Mouse (Mus musculus): ENCODE measurements around the gene Msrb1. TPM values are rescaled to one million over a fixed set of nuclear protein-coding genes. Genes with fewer than 3 reads are reported as not detected.
A peak's percentile ranks its signal among the peaks of the same experiment; 100 is the strongest.

Msrb1 gene
- polyA plus RNA-seq, 1 experiment, result 54.2 TPM

- WGBS, result 68% methylated on average over 17 of the region's 17 CpGs
- Histone ChIP-seq H3K4me3 (ENCODE audit: low read depth, low read length) (no peak overlapping the region), H3K36me3 (ENCODE audit: control insufficient read depth, insufficient read depth, low read length) (no peaks in the 10 kb centered on the region), H3K27ac (ENCODE audit: insufficient read depth, low read depth, low read length) (no peak overlapping the region), H3K4me1 (ENCODE audit: control insufficient read depth, insufficient read depth, insufficient read length, low read length) (no peaks in the 10 kb centered on the region; the same call in 1 of the 2 replicates), H3K27me3 (ENCODE audit: control insufficient read depth, insufficient read depth, low read length) (no peaks in the 10 kb centered on the region)
- TF ChIP-seq CTCF (IDR thresholded peaks at IDR 0.05; ENCODE audit: extremely low read depth, insufficient read length, insufficient replicate concordance, low read depth, low read length), result no peak
- TF ChIP-seq POLR2A (IDR thresholded peaks at IDR 0.05; ENCODE audit: low read depth, low read length), result no peak
These were observed 8.3 kb upstream of the Msrb1 start for GRCm38 (mm10) chr17:24728184-24728583.

- H3K4me3 ChIP-seq (ENCODE audit: low read depth, low read length), result no peak overlapping the region
- no peaks in the 10 kb centered on the region for H3K36me3 ChIP-seq (ENCODE audit: control insufficient read depth, insufficient read depth, low read length)
- H3K27me3 ChIP-seq (ENCODE audit: control insufficient read depth, insufficient read depth, low read length), result no peaks in the 10 kb centered on the region
- no peak for TF ChIP-seq POLR2A (IDR thresholded peaks at IDR 0.05; ENCODE audit: low read depth, low read length)
- TF ChIP-seq CTCF (IDR thresholded peaks at IDR 0.05; ENCODE audit: extremely low read depth, insufficient read length, insufficient replicate concordance, low read depth, low read length), result no peak
- H3K27ac ChIP-seq (ENCODE audit: insufficient read depth, low read depth, low read length), result no peak overlapping the region
- no peaks in the 10 kb centered on the region for H3K4me1 ChIP-seq (ENCODE audit: control insufficient read depth, insufficient read depth, insufficient read length, low read length)
- 72% methylated on average over 6 of the region's 6 CpGs for WGBS
These were observed 7.4 kb upstream of the Msrb1 start for GRCm38 (mm10) chr17:24729067-24729466.

GRCm38 (mm10) chr17:24730787-24731186 is 5.7 kb upstream of the Msrb1 start:
- WGBS, result 82% methylated on average over 14 of the region's 14 CpGs
- Histone ChIP-seq H3K27me3 (ENCODE audit: control insufficient read depth, insufficient read depth, low read length) (no peaks in the 10 kb centered on the region), H3K36me3 (ENCODE audit: control insufficient read depth, insufficient read depth, low read length) (no peaks in the 10 kb centered on the region), H3K27ac (ENCODE audit: insufficient read depth, low read depth, low read length) (no peak overlapping the region), H3K4me3 (ENCODE audit: low read depth, low read length) (no peak overlapping the region), H3K4me1 (ENCODE audit: control insufficient read depth, insufficient read depth, insufficient read length, low read length) (peaks cover 4% of the 10 kb centered on the region; the same call in 1 of the 2 replicates)
- TF ChIP-seq CTCF (IDR thresholded peaks at IDR 0.05; ENCODE audit: extremely low read depth, insufficient read length, insufficient replicate concordance, low read depth, low read length), result no peak
- TF ChIP-seq POLR2A (IDR thresholded peaks at IDR 0.05; ENCODE audit: low read depth, low read length), result no peak

GRCm38 (mm10) chr17:24732233-24732935 is 4.1 kb upstream of the Msrb1 start:
- no peak overlapping the region for H3K27ac ChIP-seq (ENCODE audit: insufficient read depth, low read depth, low read length)
- no peaks in the 10 kb centered on the region for H3K36me3 ChIP-seq (ENCODE audit: control insufficient read depth, insufficient read depth, low read length)
- 85% methylated on average over 12 of the region's 12 CpGs for WGBS
- no peaks in the 10 kb centered on the region for H3K27me3 ChIP-seq (ENCODE audit: control insufficient read depth, insufficient read depth, low read length)
- H3K4me3 ChIP-seq (ENCODE audit: low read depth, low read length), result no peak overlapping the region
- TF ChIP-seq POLR2A (IDR thresholded peaks at IDR 0.05; ENCODE audit: low read depth, low read length), result no peak
- TF ChIP-seq CTCF (IDR thresholded peaks at IDR 0.05; ENCODE audit: extremely low read depth, insufficient read length, insufficient replicate concordance, low read depth, low read length), result no peak
- H3K4me1 ChIP-seq (ENCODE audit: control insufficient read depth, insufficient read depth, insufficient read length, low read length), result peaks cover 9% of the 10 kb centered on the region; the same call in 1 of the 2 replicates

GRCm38 (mm10) chr17:24733434-24734050 is 2.9 kb upstream of the Msrb1 start:
- no peaks in the 10 kb centered on the region for H3K27me3 ChIP-seq (ENCODE audit: control insufficient read depth, insufficient read depth, low read length)
- no peak overlapping the region for H3K4me3 ChIP-seq (ENCODE audit: low read depth, low read length)
- no peaks in the 10 kb centered on the region for H3K36me3 ChIP-seq (ENCODE audit: control insufficient read depth, insufficient read depth, low read length)
- WGBS, result 89% methylated on average over 21 of the region's 21 CpGs
- no peak overlapping the region for H3K27ac ChIP-seq (ENCODE audit: insufficient read depth, low read depth, low read length)
- TF ChIP-seq CTCF (IDR thresholded peaks at IDR 0.05; ENCODE audit: extremely low read depth, insufficient read length, insufficient replicate concordance, low read depth, low read length) (no peak), POLR2A (IDR thresholded peaks at IDR 0.05; ENCODE audit: low read depth, low read length) (no peak)
- peaks cover 15% of the 10 kb centered on the region; the same call in 1 of the 2 replicates for H3K4me1 ChIP-seq (ENCODE audit: control insufficient read depth, insufficient read depth, insufficient read length, low read length)

GRCm38 (mm10) chr17:24734513-24734912 is 1.9 kb upstream of the Msrb1 start:
- Histone ChIP-seq H3K36me3 (ENCODE audit: control insufficient read depth, insufficient read depth, low read length) (no peaks in the 10 kb centered on the region), H3K4me3 (ENCODE audit: low read depth, low read length) (no peak overlapping the region), H3K27me3 (ENCODE audit: control insufficient read depth, insufficient read depth, low read length) (no peaks in the 10 kb centered on the region), H3K4me1 (ENCODE audit: control insufficient read depth, insufficient read depth, insufficient read length, low read length) (peaks cover 15% of the 10 kb centered on the region; the same call in 1 of the 2 replicates), H3K27ac (ENCODE audit: insufficient read depth, low read depth, low read length) (no peak overlapping the region)
- TF ChIP-seq CTCF (IDR thresholded peaks at IDR 0.05; ENCODE audit: extremely low read depth, insufficient read length, insufficient replicate concordance, low read depth, low read length) (no peak), POLR2A (IDR thresholded peaks at IDR 0.05; ENCODE audit: low read depth, low read length) (no peak)
- WGBS, result 89% methylated on average over 1 of the region's 1 CpGs

- H3K4me3 ChIP-seq (ENCODE audit: low read depth, low read length), result no peak overlapping the region
- WGBS, result 88% methylated on average over 7 of the region's 7 CpGs
- no peaks in the 10 kb centered on the region for H3K27me3 ChIP-seq (ENCODE audit: control insufficient read depth, insufficient read depth, low read length)
- TF ChIP-seq CTCF (IDR thresholded peaks at IDR 0.05; ENCODE audit: extremely low read depth, insufficient read length, insufficient replicate concordance, low read depth, low read length) (no peak), POLR2A (IDR thresholded peaks at IDR 0.05; ENCODE audit: low read depth, low read length) (no peak)
- H3K36me3 ChIP-seq (ENCODE audit: control insufficient read depth, insufficient read depth, low read length), result no peaks in the 10 kb centered on the region
- peak overlapping the region; percentile 60; the same call in 1 of the 2 replicates for H3K27ac ChIP-seq (ENCODE audit: insufficient read depth, low read depth, low read length)
- peaks cover 15% of the 10 kb centered on the region; the same call in 1 of the 2 replicates for H3K4me1 ChIP-seq (ENCODE audit: control insufficient read depth, insufficient read depth, insufficient read length, low read length)
These were observed 996 bp upstream of the Msrb1 start for GRCm38 (mm10) chr17:24735446-24735845.

All from small intestine, adult 2 months (tissue).